Comparison of ENCODE assay signal across 29 mouse cellular contexts in genomic region chr5:79900713-79901112, GRCm38 (mm10).
A peak's percentile ranks its signal among the peaks of the same experiment; 100 is the strongest.
DNase-seq lines count a peak whose midpoint lies in the region; ATAC-seq lines count a peak whose summit lies in the region.
"Had no signal": no experiment of that assay in that cellular context is flagged by ENCODE, and none has a peak within 500 bp of the region (broad histone marks: within the 10 kb centered on the region; RNA-seq: fewer than 3 reads in every experiment).

No protein-coding gene starts in this region.

- H3K4me3 ChIP-seq in forebrain, embryonic 15.5 days: no peak overlapping the region
- H3K4me3 ChIP-seq in forebrain, embryonic 12.5 days (replicated peaks): no peak overlapping the region
- no peak overlapping the region for H3K4me3 ChIP-seq in kidney, embryonic 15.5 days (replicated peaks)
- H3K4me3 ChIP-seq: embryonic facial prominence, embryonic 10.5 days; embryonic facial prominence, embryonic 13.5 days; erythroblast, embryonic 14.5 days; heart, adult 2 months; heart, embryonic 10.5 days; heart, embryonic 13.5 days; hindbrain, embryonic 15.5 days; intestine, embryonic 15.5 days had no signal

- H3K9ac ChIP-seq in forebrain, embryonic 15.5 days (replicated peaks): no peak overlapping the region
- no peak overlapping the region for H3K9ac ChIP-seq in forebrain, embryonic 12.5 days
- no peak overlapping the region for H3K9ac ChIP-seq in kidney, embryonic 15.5 days
- H3K9ac ChIP-seq: embryonic facial prominence, embryonic 13.5 days; heart, embryonic 13.5 days; hindbrain, embryonic 15.5 days; intestine, embryonic 15.5 days had no signal

- H3K36me3 ChIP-seq in forebrain, embryonic 15.5 days: no peaks in the 10 kb centered on the region
- H3K36me3 ChIP-seq in forebrain, embryonic 12.5 days (replicated peaks): no peaks in the 10 kb centered on the region
- H3K36me3 ChIP-seq in kidney, embryonic 15.5 days: no peaks in the 10 kb centered on the region
- H3K36me3 ChIP-seq: embryonic facial prominence, embryonic 10.5 days; embryonic facial prominence, embryonic 13.5 days; heart, embryonic 10.5 days; heart, embryonic 13.5 days; hindbrain, embryonic 15.5 days; intestine, embryonic 15.5 days had no signal

- ATAC-seq in forebrain, embryonic 15.5 days (replicated peaks): 0 out of 2 replicates have a peak, but pooled peaks have one; percentile 46
- ATAC-seq in forebrain, embryonic 12.5 days (ENCODE audit: low FRiP score): no peak
- no peak for ATAC-seq in kidney, embryonic 15.5 days (replicated peaks; ENCODE audit: low FRiP score)
- ATAC-seq: CD4-positive, CD25-positive, alpha-beta regulatory T cell, adult 4 months; intestine, embryonic 15.5 days had no signal

- H3K4me2 ChIP-seq in forebrain, embryonic 15.5 days (replicated peaks): no peak overlapping the region
- no peak overlapping the region for H3K4me2 ChIP-seq in forebrain, embryonic 12.5 days
- no peak overlapping the region for H3K4me2 ChIP-seq in kidney, embryonic 15.5 days
- H3K4me2 ChIP-seq: embryonic facial prominence, embryonic 13.5 days; heart, embryonic 13.5 days; hindbrain, embryonic 15.5 days; intestine, embryonic 15.5 days had no signal

- peak; percentile 4 for DNase-seq in layer of hippocampus, adult 9-10 months (ENCODE audit: low spot score)
- no peak for DNase-seq in layer of hippocampus, adult 8-10 months (ENCODE audit: low spot score in 2 of 2)
- DNase-seq in brain, embryonic 18.5 days (ENCODE audit: low read depth, low spot score): peak; percentile 28
- peak; percentile 45 for DNase-seq in telencephalon, adult 2 months (ENCODE audit: low read depth, low spot score)
- no peak for DNase-seq in testis, postnatal 10 days (ENCODE audit: low spot score)
- DNase-seq: adrenal gland, adult 2 months; adrenal gland, postnatal 14 days; cerebellum, adult 11-12 months; cerebellum, adult 8-10 months; cerebellum, postnatal 10 days; cerebellum, postnatal 36 days; embryo, embryonic 11 days; gastrocnemius, postnatal 10 days; gastrocnemius, postnatal 36 days; heart, adult 2 months; heart, postnatal 14 days; heart, postnatal 4 days; kidney, adult 11 months had no signal

- H3K27ac ChIP-seq in forebrain, embryonic 15.5 days (replicated peaks): no peak overlapping the region
- H3K27ac ChIP-seq in forebrain, embryonic 12.5 days: no peak overlapping the region
- no peak overlapping the region for H3K27ac ChIP-seq in kidney, embryonic 15.5 days
- H3K27ac ChIP-seq: embryonic facial prominence, embryonic 10.5 days; embryonic facial prominence, embryonic 13.5 days; heart, adult 2 months; heart, embryonic 10.5 days; heart, embryonic 13.5 days; hindbrain, embryonic 15.5 days; intestine, embryonic 15.5 days had no signal

- 64% methylated on average over 4 of the region's 4 CpGs for WGBS in forebrain, embryonic 15.5 days
- WGBS in forebrain, embryonic 12.5 days: 92% methylated on average over 4 of the region's 4 CpGs
- WGBS in kidney, embryonic 15.5 days: 92% methylated on average over 4 of the region's 4 CpGs

- H3K27me3 ChIP-seq in forebrain, embryonic 15.5 days: no peaks in the 10 kb centered on the region
- no peaks in the 10 kb centered on the region for H3K27me3 ChIP-seq in forebrain, embryonic 12.5 days
- H3K27me3 ChIP-seq in kidney, embryonic 15.5 days: no peaks in the 10 kb centered on the region
- H3K27me3 ChIP-seq: embryonic facial prominence, embryonic 13.5 days; heart, embryonic 13.5 days; hindbrain, embryonic 15.5 days; intestine, embryonic 15.5 days had no signal

- H3K9me3 ChIP-seq in forebrain, embryonic 15.5 days: no peaks in the 10 kb centered on the region
- no peaks in the 10 kb centered on the region for H3K9me3 ChIP-seq in forebrain, embryonic 12.5 days
- no peaks in the 10 kb centered on the region for H3K9me3 ChIP-seq in kidney, embryonic 15.5 days (replicated peaks)
- H3K9me3 ChIP-seq: embryonic facial prominence, embryonic 10.5 days; embryonic facial prominence, embryonic 13.5 days; heart, embryonic 10.5 days; hindbrain, embryonic 15.5 days; intestine, embryonic 15.5 days had no signal

- no peaks in the 10 kb centered on the region; the same call in 1 of the 2 replicates for H3K4me1 ChIP-seq in forebrain, embryonic 15.5 days
- H3K4me1 ChIP-seq in forebrain, embryonic 12.5 days: no peaks in the 10 kb centered on the region
- H3K4me1 ChIP-seq in kidney, embryonic 15.5 days: no peaks in the 10 kb centered on the region
- H3K4me1 ChIP-seq: embryonic facial prominence, embryonic 10.5 days; embryonic facial prominence, embryonic 13.5 days; heart, embryonic 10.5 days; heart, embryonic 13.5 days; hindbrain, embryonic 15.5 days; intestine, embryonic 15.5 days had no signal

Comparison
In these comparisons a context has a peak if more than half of its experiments do, and no peak if none do; other contexts are left out.
1. DNase-seq: peak in layer of hippocampus, adult 9-10 months (single experiment), brain, embryonic 18.5 days (single experiment) and telencephalon, adult 2 months (single experiment); none in layer of hippocampus, adult 8-10 months (0 of 2) and testis, postnatal 10 days (single experiment).